Comparison of ENCODE assay signal across 24 mouse cellular contexts in the genomic region with DNA sequence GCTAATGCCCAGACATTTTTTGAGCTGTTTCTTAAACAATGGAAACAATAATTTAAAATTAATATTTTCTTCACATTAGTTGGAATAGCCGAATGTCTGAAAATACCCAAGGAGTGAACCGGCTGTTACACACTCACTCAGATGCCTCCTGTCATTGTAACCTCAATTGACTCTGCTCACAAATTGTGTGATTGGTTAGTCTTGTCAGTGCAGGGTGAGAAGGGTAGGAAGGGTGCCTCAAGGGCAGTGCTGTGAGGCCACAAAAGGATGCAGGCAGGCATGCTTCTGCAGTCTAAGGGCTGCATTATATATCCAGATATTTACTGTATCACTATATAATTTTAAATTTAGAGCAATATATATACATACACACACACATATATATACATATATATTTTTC. TPM values are rescaled to one million over a fixed set of nuclear protein-coding genes. Genes with fewer than 3 reads are reported as not detected.
DNase-seq lines count a peak whose midpoint lies in the region; ATAC-seq and TF ChIP-seq lines count a peak whose summit lies in the region.
"Had no signal": no experiment of that assay in that cellular context is flagged by ENCODE, and none has a peak within 500 bp of the region (broad histone marks: within the 10 kb centered on the region; RNA-seq: fewer than 3 reads in every experiment).

No protein-coding gene starts in this region.

- H3K4me1 ChIP-seq in hindbrain, embryonic 14.5 days (replicated peaks; ENCODE audit: control insufficient read depth, insufficient read depth, low read length) = peaks cover 7% of the 10 kb centered on the region; the same call in 1 of the 2 replicates
- H3K4me1 ChIP-seq in hindbrain, postnatal 0 days (ENCODE audit: insufficient read depth, low read length) = no peaks in the 10 kb centered on the region
- H3K4me1 ChIP-seq in midbrain, embryonic 14.5 days (ENCODE audit: control insufficient read depth, insufficient read depth, low read length) = peaks cover 7% of the 10 kb centered on the region; the same call in 1 of the 2 replicates
- no peaks in the 10 kb centered on the region for H3K4me1 ChIP-seq in midbrain, embryonic 16.5 days (ENCODE audit: control insufficient read depth, insufficient read depth, low read length)
- H3K4me1 ChIP-seq in neural tube, embryonic 12.5 days = no peaks in the 10 kb centered on the region
- H3K4me1 ChIP-seq in neural tube, embryonic 15.5 days = no peaks in the 10 kb centered on the region
- H3K4me1 ChIP-seq: embryonic facial prominence, embryonic 12.5 days; embryonic facial prominence, embryonic 15.5 days had no signal

- H3K4me2 ChIP-seq in hindbrain, embryonic 14.5 days (replicated peaks) = no peak overlapping the region
- H3K4me2 ChIP-seq in hindbrain, postnatal 0 days (ENCODE audit: low read depth, low read length) = no peak overlapping the region
- no peak overlapping the region for H3K4me2 ChIP-seq in midbrain, embryonic 14.5 days (ENCODE audit: low read length)
- no peak overlapping the region for H3K4me2 ChIP-seq in midbrain, embryonic 16.5 days (ENCODE audit: low read length)
- H3K4me2 ChIP-seq in neural tube, embryonic 12.5 days (replicated peaks) = no peak overlapping the region
- H3K4me2 ChIP-seq in neural tube, embryonic 15.5 days = no peak overlapping the region
- H3K4me2 ChIP-seq: embryonic facial prominence, embryonic 12.5 days; embryonic facial prominence, embryonic 15.5 days; heart, embryonic 11.5 days had no signal

- no peak for TF ChIP-seq CTCF in hindbrain, postnatal 0 days (IDR thresholded peaks at IDR 0.05; ENCODE audit: low read depth)

- 46% methylated on average over 2 of the region's 2 CpGs for WGBS in hindbrain, embryonic 14.5 days
- WGBS in hindbrain, postnatal 0 days = 49% methylated on average over 2 of the region's 2 CpGs
- WGBS in midbrain, embryonic 14.5 days = 51% methylated on average over 2 of the region's 2 CpGs
- 46% methylated on average over 2 of the region's 2 CpGs for WGBS in midbrain, embryonic 16.5 days
- 52% methylated on average over 2 of the region's 2 CpGs for WGBS in neural tube, embryonic 12.5 days
- WGBS in neural tube, embryonic 15.5 days = 35% methylated on average over 2 of the region's 2 CpGs

- no peak for ATAC-seq in hindbrain, embryonic 14.5 days (ENCODE audit: low FRiP score)
- ATAC-seq in hindbrain, postnatal 0 days = no peak
- ATAC-seq in midbrain, embryonic 14.5 days (ENCODE audit: low FRiP score, low TSS enrichment) = no peak
- no peak for ATAC-seq in midbrain, embryonic 16.5 days
- peak; percentile 44; the same call in 1 of the 2 replicates for ATAC-seq in neural tube, embryonic 12.5 days (ENCODE audit: low FRiP score, low read depth)
- ATAC-seq in neural tube, embryonic 15.5 days (ENCODE audit: low FRiP score) = no peak
- ATAC-seq: CD4-positive, CD25-positive, alpha-beta regulatory T cell, adult 4 months; forebrain, embryonic 14.5 days; forebrain, postnatal 0 days had no signal

- H3K9me3 ChIP-seq in hindbrain, embryonic 14.5 days (ENCODE audit: control insufficient read depth, low read length) = no peaks in the 10 kb centered on the region
- no peaks in the 10 kb centered on the region for H3K9me3 ChIP-seq in hindbrain, postnatal 0 days (ENCODE audit: low read length)
- H3K9me3 ChIP-seq in midbrain, embryonic 14.5 days (ENCODE audit: control insufficient read depth, low read length) = no peaks in the 10 kb centered on the region
- no peaks in the 10 kb centered on the region for H3K9me3 ChIP-seq in midbrain, embryonic 16.5 days (replicated peaks; ENCODE audit: control insufficient read depth, low read length, poor library complexity, severe bottlenecking)
- H3K9me3 ChIP-seq in neural tube, embryonic 12.5 days = no peaks in the 10 kb centered on the region
- no peaks in the 10 kb centered on the region for H3K9me3 ChIP-seq in neural tube, embryonic 15.5 days (replicated peaks)
- H3K9me3 ChIP-seq: embryonic facial prominence, embryonic 12.5 days; embryonic facial prominence, embryonic 15.5 days had no signal

- H3K27me3 ChIP-seq in hindbrain, embryonic 14.5 days (ENCODE audit: control insufficient read depth, insufficient read depth, low read length) = no peaks in the 10 kb centered on the region
- no peaks in the 10 kb centered on the region for H3K27me3 ChIP-seq in hindbrain, postnatal 0 days (ENCODE audit: insufficient read depth, low read length)
- H3K27me3 ChIP-seq in midbrain, embryonic 14.5 days (ENCODE audit: control insufficient read depth, insufficient read depth, low read length) = no peaks in the 10 kb centered on the region
- no peaks in the 10 kb centered on the region for H3K27me3 ChIP-seq in midbrain, embryonic 16.5 days (ENCODE audit: control insufficient read depth, insufficient read depth, low read depth, low read length)
- no peaks in the 10 kb centered on the region for H3K27me3 ChIP-seq in neural tube, embryonic 12.5 days (replicated peaks)
- no peaks in the 10 kb centered on the region for H3K27me3 ChIP-seq in neural tube, embryonic 15.5 days (replicated peaks)
- H3K27me3 ChIP-seq: embryonic facial prominence, embryonic 12.5 days; embryonic facial prominence, embryonic 15.5 days had no signal

- no peak for DNase-seq in hindbrain, embryonic 14.5 days (ENCODE audit: low spot score)
- no peak for DNase-seq in hindbrain, postnatal 0 days (ENCODE audit: low spot score)
- peak; percentile 19 for DNase-seq in midbrain, embryonic 14.5 days
- DNase-seq: adrenal gland, adult 2 months; adrenal gland, postnatal 14 days; cerebellum, adult 11 months; cerebellum, adult 2 months; cerebellum, adult 9-11 months; cerebellum, postnatal 25 days; forebrain, postnatal 0 days; gastrocnemius, adult 2 months; gastrocnemius, postnatal 14 days; heart, adult 11 months had no signal

- no peak overlapping the region for H3K9ac ChIP-seq in hindbrain, embryonic 14.5 days
- H3K9ac ChIP-seq in hindbrain, postnatal 0 days (replicated peaks; ENCODE audit: low read length) = no peak overlapping the region
- no peak overlapping the region for H3K9ac ChIP-seq in midbrain, embryonic 14.5 days (replicated peaks; ENCODE audit: low read length)
- no peak overlapping the region for H3K9ac ChIP-seq in midbrain, embryonic 16.5 days (ENCODE audit: low read depth, low read length)
- no peak overlapping the region for H3K9ac ChIP-seq in neural tube, embryonic 12.5 days
- no peak overlapping the region for H3K9ac ChIP-seq in neural tube, embryonic 15.5 days (replicated peaks)
- H3K9ac ChIP-seq: embryonic facial prominence, embryonic 12.5 days; embryonic facial prominence, embryonic 15.5 days; forebrain, postnatal 0 days had no signal

- H3K27ac ChIP-seq in hindbrain, embryonic 14.5 days = peak overlapping the region; percentile 38; the same call in 1 of the 2 replicates
- no peak overlapping the region for H3K27ac ChIP-seq in hindbrain, postnatal 0 days
- no peak overlapping the region for H3K27ac ChIP-seq in midbrain, embryonic 14.5 days (replicated peaks; ENCODE audit: low read depth, low read length)
- no peak overlapping the region for H3K27ac ChIP-seq in midbrain, embryonic 16.5 days (ENCODE audit: low read length)
- no peak overlapping the region for H3K27ac ChIP-seq in neural tube, embryonic 12.5 days
- no peak overlapping the region for H3K27ac ChIP-seq in neural tube, embryonic 15.5 days (replicated peaks)
- H3K27ac ChIP-seq: embryonic facial prominence, embryonic 12.5 days; embryonic facial prominence, embryonic 15.5 days; gastrocnemius, adult 2 months had no signal

- H3K36me3 ChIP-seq in hindbrain, embryonic 14.5 days (replicated peaks; ENCODE audit: control insufficient read depth, insufficient read depth) = no peaks in the 10 kb centered on the region
- H3K36me3 ChIP-seq in hindbrain, postnatal 0 days (ENCODE audit: insufficient read depth, low read length) = no peaks in the 10 kb centered on the region
- no peaks in the 10 kb centered on the region for H3K36me3 ChIP-seq in midbrain, embryonic 14.5 days (ENCODE audit: control insufficient read depth, insufficient read depth, low read length)
- no peaks in the 10 kb centered on the region for H3K36me3 ChIP-seq in midbrain, embryonic 16.5 days (ENCODE audit: control insufficient read depth, insufficient read depth, low read length)
- no peaks in the 10 kb centered on the region for H3K36me3 ChIP-seq in neural tube, embryonic 12.5 days
- H3K36me3 ChIP-seq in neural tube, embryonic 15.5 days = no peaks in the 10 kb centered on the region
- H3K36me3 ChIP-seq: embryonic facial prominence, embryonic 12.5 days; embryonic facial prominence, embryonic 15.5 days had no signal

- H3K4me3 ChIP-seq in hindbrain, embryonic 14.5 days (replicated peaks; ENCODE audit: low read length) = no peak overlapping the region
- no peak overlapping the region for H3K4me3 ChIP-seq in hindbrain, postnatal 0 days (ENCODE audit: low read length)
- no peak overlapping the region for H3K4me3 ChIP-seq in midbrain, embryonic 14.5 days (replicated peaks; ENCODE audit: low read depth, low read length)
- no peak overlapping the region for H3K4me3 ChIP-seq in midbrain, embryonic 16.5 days (ENCODE audit: low read depth, low read length)
- H3K4me3 ChIP-seq in neural tube, embryonic 12.5 days = no peak overlapping the region
- no peak overlapping the region for H3K4me3 ChIP-seq in neural tube, embryonic 15.5 days (replicated peaks)
- H3K4me3 ChIP-seq: embryonic facial prominence, embryonic 12.5 days; embryonic facial prominence, embryonic 15.5 days; gastrocnemius, adult 2 months had no signal

RNA-seq across cellular contexts. Expression of a gene that starts 37.7 kb away (rescaled TPM):
- 24.2 and 25.6 TPM in 2 replicates for polyA plus RNA-seq in hindbrain, embryonic 14.5 days (2014; fragmentation: Nextera tagmentation; extraction: Ambion mirVana)
- 40.6 and 46.3 TPM in 2 replicates for total RNA-seq in hindbrain, postnatal 0 days (2014; rRNA removed)
- 15.6 and 17.1 TPM in 2 replicates for polyA plus RNA-seq in hindbrain, postnatal 0 days (2015; fragmentation: Nextera tagmentation; extraction: Ambion mirVana)
- 17.8 and 22.0 TPM in 2 replicates for polyA plus RNA-seq in midbrain, embryonic 14.5 days (2014; fragmentation: Nextera tagmentation; extraction: Ambion mirVana)
- 17.5 and 18.4 TPM in 2 replicates for polyA plus RNA-seq in midbrain, embryonic 16.5 days (2015; fragmentation: Nextera tagmentation; extraction: Ambion mirVana)
- polyA plus RNA-seq in neural tube, embryonic 12.5 days (2016; fragmentation: Nextera tagmentation; extraction: Ambion mirVana) = 10.2 and 10.6 TPM in 2 replicates
- polyA plus RNA-seq in neural tube, embryonic 15.5 days (2015; fragmentation: Nextera tagmentation; extraction: Ambion mirVana) = 14.8 and 18.6 TPM in 2 replicates
- total RNA-seq: common myeloid progenitor, adult 5-6 weeks; hematopoietic stem cell, adult 5-6 weeks; MEL had no signal

RNA-seq across cellular contexts. Expression of a gene that starts 54.4 kb away (rescaled TPM):
- 73.3 and 88.0 TPM in 2 replicates for polyA plus RNA-seq in hindbrain, embryonic 14.5 days (2014; fragmentation: Nextera tagmentation; extraction: Ambion mirVana)
- 69.6 and 81.5 TPM in 2 replicates for total RNA-seq in hindbrain, postnatal 0 days (2014; rRNA removed)
- 99.5 and 100 TPM in 2 replicates for polyA plus RNA-seq in hindbrain, postnatal 0 days (2015; fragmentation: Nextera tagmentation; extraction: Ambion mirVana)
- 47.2 and 48.7 TPM in 2 replicates for polyA plus RNA-seq in midbrain, embryonic 14.5 days (2014; fragmentation: Nextera tagmentation; extraction: Ambion mirVana)
- polyA plus RNA-seq in midbrain, embryonic 16.5 days (2015; fragmentation: Nextera tagmentation; extraction: Ambion mirVana) = 53.6 and 66.9 TPM in 2 replicates
- polyA plus RNA-seq in neural tube, embryonic 12.5 days (2016; fragmentation: Nextera tagmentation; extraction: Ambion mirVana) = 59.5 and 80.7 TPM in 2 replicates
- polyA plus RNA-seq in neural tube, embryonic 15.5 days (2015; fragmentation: Nextera tagmentation; extraction: Ambion mirVana) = 90.4 and 99.2 TPM in 2 replicates
- total RNA-seq: common myeloid progenitor, adult 5-6 weeks; hematopoietic stem cell, adult 5-6 weeks; MEL had no signal
- polyA plus RNA-seq: CD4-positive, CD25-positive, alpha-beta regulatory T cell, adult 4 months had no signal
